Mouse (Mus musculus): ENCODE measurements around the gene Hoxd9. TPM values are rescaled to one million over a fixed set of nuclear protein-coding genes. Genes with fewer than 3 reads are reported as not detected.

The Hoxd9 gene
- total and polyA plus RNA-seq, 3 experiments = not detected

DNA sequence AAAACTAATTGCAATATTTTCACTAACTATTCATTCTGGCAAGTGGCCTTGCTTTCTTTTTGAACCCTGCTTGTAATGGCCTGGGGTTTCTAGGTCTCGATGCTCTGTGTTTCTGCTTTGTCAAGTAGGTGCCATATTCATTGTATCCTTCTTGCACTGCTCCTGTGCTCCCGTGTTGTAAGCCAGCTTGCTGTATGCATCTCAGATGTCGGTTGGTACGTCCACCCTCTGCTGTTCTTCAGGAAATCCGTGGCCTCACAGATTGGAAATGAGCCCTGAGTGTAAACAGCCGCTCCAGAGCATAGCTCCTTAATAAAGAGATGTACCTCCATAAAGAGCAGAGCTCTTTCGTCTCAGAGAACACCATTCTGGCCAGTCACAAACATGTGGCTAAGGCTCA is 10.1 kb downstream of the Hoxd9 start:
- H3K9ac ChIP-seq (ENCODE audit: control insufficient read depth, low read depth, low read length, poor library complexity, severe bottlenecking) = no peak overlapping the region
- H3K79me2 ChIP-seq (ENCODE audit: control insufficient read depth, insufficient read depth, low read length, poor library complexity) = peaks cover 6% of the 10 kb centered on the region; the same call in 1 of the 2 replicates
- peaks cover 0 to 2% of the 10 kb centered on the region in 2 experiments; a peak in 1 of 4 replicates for H3K36me3 ChIP-seq (ENCODE audit: control insufficient read depth in 1 of 2, insufficient read depth in 2 of 2, low read length in 2 of 2)
- H3K27me3 ChIP-seq (ENCODE audit: control insufficient read depth in 1 of 2, insufficient read depth in 2 of 2, low read length in 2 of 2) = peaks cover 0 to 1% of the 10 kb centered on the region in 2 experiments; a peak in 1 of 4 replicates
- H3K4me3 ChIP-seq (ENCODE audit: control insufficient read depth in 1 of 2, insufficient read depth in 1 of 2, low read depth in 2 of 2, low read length in 2 of 2) = no peak overlapping the region
- DNase-seq (ENCODE audit: low read depth, low spot score) = no peak
- H3K9me3 ChIP-seq (replicated peaks; ENCODE audit: insufficient read depth, low read length) = no peaks in the 10 kb centered on the region
- TF ChIP-seq ZMIZ1 (IDR thresholded peaks at IDR 0.05; ENCODE audit: low read depth, low read length) (no peak), CHD2 (IDR thresholded peaks at IDR 0.05; ENCODE audit: low read length) (no peak), TAL1 (IDR thresholded peaks at IDR 0.05; ENCODE audit: low read length) (no peak), RCOR1 (IDR thresholded peaks at IDR 0.05; ENCODE audit: low read depth, low read length) (no peak), USF2 (IDR thresholded peaks at IDR 0.05; ENCODE audit: borderline replicate concordance in 1 of 2, insufficient read depth in 1 of 2, low read depth in 1 of 2, low read length in 2 of 2) (no peak), USF1 (IDR thresholded peaks at IDR 0.05; ENCODE audit: low read depth, low read length) (no peak), POLR2AphosphoS5 (IDR thresholded peaks at IDR 0.05; ENCODE audit: borderline replicate concordance, low read depth, low read length) (no peak), TBP (IDR thresholded peaks at IDR 0.05; ENCODE audit: low read depth, low read length) (no peak), MXI1 (IDR thresholded peaks at IDR 0.05; ENCODE audit: low read depth, low read length) (no peak), POLR2A (IDR thresholded peaks at IDR 0.05; ENCODE audit: control insufficient read depth in 1 of 2, insufficient read depth in 1 of 2, low read depth in 1 of 2, low read length in 2 of 2, poor library complexity in 1 of 2) (no peak), KAT2A (conservative IDR thresholded peaks at IDR 0.05; ENCODE audit: low read depth, low read length) (no peak), RAD21 (IDR thresholded peaks at IDR 0.05; ENCODE audit: low read depth, low read length) (no peak), POLR2AphosphoS2 (IDR thresholded peaks at IDR 0.05; ENCODE audit: low read length) (no peak)
- no peaks in the 10 kb centered on the region; a peak in 2 of 4 replicates for H3K4me1 ChIP-seq (ENCODE audit: control insufficient read depth in 1 of 2, insufficient read depth in 2 of 2, low read length in 2 of 2)
- H3K27ac ChIP-seq (ENCODE audit: control insufficient read depth, low read depth, low read length) = no peak overlapping the region

GRCm38 (mm10) chr2:74708676-74709075 is 11.1 kb downstream of the Hoxd9 start:
- Histone ChIP-seq H3K79me2 (ENCODE audit: control insufficient read depth, insufficient read depth, low read length, poor library complexity) (peaks cover 6% of the 10 kb centered on the region; the same call in 1 of the 2 replicates), H3K36me3 (ENCODE audit: control insufficient read depth in 1 of 2, insufficient read depth in 2 of 2, low read length in 2 of 2) (peaks cover 0 to 2% of the 10 kb centered on the region in 2 experiments; a peak in 1 of 4 replicates), H3K27ac (ENCODE audit: control insufficient read depth, low read depth, low read length) (no peak overlapping the region), H3K9ac (ENCODE audit: control insufficient read depth, low read depth, low read length, poor library complexity, severe bottlenecking) (no peak overlapping the region), H3K9me3 (replicated peaks; ENCODE audit: insufficient read depth, low read length) (no peaks in the 10 kb centered on the region), H3K4me3 (ENCODE audit: control insufficient read depth in 1 of 2, insufficient read depth in 1 of 2, low read depth in 2 of 2, low read length in 2 of 2) (no peak overlapping the region), H3K27me3 (ENCODE audit: control insufficient read depth in 1 of 2, insufficient read depth in 2 of 2, low read length in 2 of 2) (peaks cover 0 to 1% of the 10 kb centered on the region in 2 experiments; a peak in 1 of 4 replicates), H3K4me1 (ENCODE audit: control insufficient read depth in 1 of 2, insufficient read depth in 2 of 2, low read length in 2 of 2) (no peaks in the 10 kb centered on the region; a peak in 2 of 4 replicates)
- DNase-seq (ENCODE audit: low read depth, low spot score) = no peak
- TF ChIP-seq BHLHE40 (IDR thresholded peaks at IDR 0.05; ENCODE audit: borderline replicate concordance, low read depth, low read length) = no peak
